Mouse (Mus musculus) cerebellum, postnatal 36 days (tissue): ENCODE results near the gene Fbxo46.

Experiments
- DNase-seq, 2 experiments: peaks; one replicate each; pipeline ENCODE4 v3.0.0; 2021 to 2022; ENCODE audit warnings: mixed read lengths in 2 of 2

The Fbxo46 gene

GRCm38 (mm10) chr7:19171831-19172230, 52.2 kb downstream of the Fbxo46 start:
- peak in 1 of 2 experiments; percentile 38 for DNase-seq

- DNase-seq = peak; percentile 63 to 73
These were observed 53.2 kb downstream of the Fbxo46 start for GRCm38 (mm10) chr7:19172874-19173273.

- DNase-seq = peak; percentile 71 to 77
These were observed 56.3 kb downstream of the Fbxo46 start, which contains the start of gene Eml2 for GRCm38 (mm10) chr7:19175708-19176515. Eml2 (plus strand) TSS chr7:19176421.

- no peak for DNase-seq
These were observed 56.9 kb downstream of the Fbxo46 start for GRCm38 (mm10) chr7:19176516-19176947.

GRCm38 (mm10) chr7:19177216-19177615, 57.6 kb downstream of the Fbxo46 start:
- DNase-seq = no peak

GRCm38 (mm10) chr7:19178035-19178434, 58.4 kb downstream of the Fbxo46 start:
- DNase-seq = peak in 1 of 2 experiments; percentile 38

GRCm38 (mm10) chr7:19178443-19179092, 58.9 kb downstream of the Fbxo46 start:
- DNase-seq = peak; percentile 86 to 88

- peak in 1 of 2 experiments; percentile 48 for DNase-seq
These were observed 59.5 kb downstream of the Fbxo46 start for GRCm38 (mm10) chr7:19179173-19179572.

- no peak for DNase-seq
These were observed 60.3 kb downstream of the Fbxo46 start for GRCm38 (mm10) chr7:19179936-19180335.

- no peak for DNase-seq
These were observed 61.3 kb downstream of the Fbxo46 start for GRCm38 (mm10) chr7:19180862-19181429.

- no peak for DNase-seq
These were observed 64.6 kb downstream of the Fbxo46 start for GRCm38 (mm10) chr7:19184250-19184649.

- DNase-seq = no peak
These were observed 65.1 kb downstream of the Fbxo46 start for GRCm38 (mm10) chr7:19184758-19185157.
